Mouse (Mus musculus) CH12.LX (cell line): ENCODE measurements around the gene Ifnl3. TPM values are rescaled to one million over a fixed set of nuclear protein-coding genes. Genes with fewer than 3 reads are reported as not detected.

Experiments
- DNase-seq: peaks from one replicate; pipeline ENCODE4 v3.0.0-alpha.2; 2013; ENCODE audit errors: extremely low read depth
- H3K27ac ChIP-seq: 2 replicates; pipeline ENCODE4 v1.5.1; 2012; ENCODE audit warnings: low read depth, mild to moderate bottlenecking, control low read depth, moderate library complexity; ENCODE audit not compliant: insufficient read depth
- H3K27me3 ChIP-seq: replicated peaks from 2 replicates; pipeline ENCODE3; 2012; ENCODE audit warnings: inconsistent platforms
- H3K36me3 ChIP-seq, 2 experiments: replicated peaks in 1 of 2; 2 replicates each; pipeline versions ENCODE3 to v1.6.1; 2012; ENCODE audit warnings: inconsistent platforms in 1 of 2, low read length in 1 of 2, mild to moderate bottlenecking in 1 of 2, mixed read lengths in 1 of 2, moderate library complexity in 1 of 2; ENCODE audit not compliant: control insufficient read depth in 1 of 2, insufficient read depth in 1 of 2
- H3K4me1 ChIP-seq, 2 experiments: 2 replicates each; pipeline ENCODE4 v1.6.1; 2012; ENCODE audit warnings: inconsistent platforms in 1 of 2, moderate library complexity in 1 of 2; ENCODE audit not compliant: insufficient read depth in 2 of 2, control insufficient read depth in 1 of 2
- H3K4me2 ChIP-seq: 2 replicates; pipeline ENCODE4 v1.6.1; 2012; ENCODE audit warnings: low read depth, mild to moderate bottlenecking, control low read depth; ENCODE audit not compliant: poor library complexity, insufficient read depth, severe bottlenecking
- H3K4me3 ChIP-seq, 3 experiments: fragments of 150-350 bp in 1 of 3; sonication (generic) in 1 of 3; replicated peaks in 1 of 3; 2 replicates each; pipeline versions ENCODE3 to v1.5.1; 2011 to 2012; ENCODE audit warnings: low read depth in 2 of 3, low read length in 2 of 3, mild to moderate bottlenecking in 2 of 3, moderate library complexity in 2 of 3, control low read depth in 1 of 3, improper control_type of control experiment in 1 of 3, inconsistent platforms in 1 of 3, mixed read lengths in 1 of 3; ENCODE audit not compliant: poor library complexity in 1 of 3
- H3K79me2 ChIP-seq: replicated peaks from 2 replicates; pipeline ENCODE4 v1.6.1; 2012; ENCODE audit warnings: mild to moderate bottlenecking, moderate library complexity; ENCODE audit not compliant: control insufficient read depth, poor library complexity, insufficient read depth, severe bottlenecking; ENCODE audit errors: extremely low read depth
- H3K9ac ChIP-seq: 2 replicates; pipeline ENCODE4 v1.6.1; 2012; ENCODE audit warnings: low read depth, mild to moderate bottlenecking, control low read depth, moderate library complexity; ENCODE audit not compliant: insufficient read depth
- H3K9me3 ChIP-seq: replicated peaks from 2 replicates; pipeline ENCODE3; 2012; ENCODE audit warnings: low read length, inconsistent platforms, mixed read lengths
- JUN ChIP-seq: IDR thresholded peaks from 2 replicates; pipeline ENCODE4 v1.6.1; 2011; ENCODE audit warnings: low read depth, mild to moderate bottlenecking, low read length, improper control_type of control experiment, moderate library complexity; ENCODE audit not compliant: insufficient read depth
- ZMIZ1 ChIP-seq: IDR thresholded peaks from 2 replicates; pipeline ENCODE4 v1.6.1; 2012; ENCODE audit warnings: low read depth, mild to moderate bottlenecking, inconsistent platforms, low read length, improper control_type of control experiment
- dilution Hi-C: fragments of 300-500 bp; cut with MboI; formaldehyde crosslinking; loops from 2 replicates; pipeline ENCODE4 v1.14.3; 2020; ENCODE audit warnings: low sequenced_read_pairs; ENCODE audit not compliant: extremely low pct_unique_long_range_greater_than_20kb, extremely low pct_ligation_motif_present
- in situ Hi-C: fragments of 300-500 bp; cut with MboI; formaldehyde crosslinking; loops from 3 replicates; pipeline ENCODE4 v1.14.3; 2019; ENCODE audit warnings: low sequenced_read_pairs, low pct_ligation_motif_present, low pct_unique_long_range_greater_than_20kb, mixed read lengths
- polyA plus RNA-seq: library from polyadenylated mRNA; unstranded; fragments of >175 nt; gene quantifications from 2 replicates; pipeline ENCODE4 v1.2.1, GENCODE M21; 2012; ENCODE audit warnings: low read depth; ENCODE audit not compliant: insufficient read length
- total RNA-seq, 2 experiments: library from RNA; depleted of rRNA; stranded (reverse); fragments of 300-350 nt in 1 of 2; fragments of >200 nt in 1 of 2; gene quantifications; 2 replicates each; pipeline ENCODE4 v1.2.3; 2012 to 2014

Ifnl3 gene
- total and polyA plus RNA-seq, 3 experiments: not detected

GRCm38 (mm10) chr7:28573236-28573635, 50.6 kb downstream of the Ifnl3 start:
- H3K4me1 ChIP-seq: peaks cover 4 to 45% of the 10 kb centered on the region in 2 experiments
- DNase-seq: no peak
- TF ChIP-seq ZMIZ1 (no peak), JUN (no peak)
- TF ChIP-seq, all 38 proteins: peak for 0
- no peak overlapping the region for H3K4me3 ChIP-seq
- H3K4me2 ChIP-seq: no peak overlapping the region
- no peak overlapping the region for H3K27ac ChIP-seq
- no peaks in the 10 kb centered on the region for H3K9me3 ChIP-seq
- peaks cover 0 to 65% of the 10 kb centered on the region in 2 experiments for H3K36me3 ChIP-seq
- dilution Hi-C loops: no loop called here
- H3K27me3 ChIP-seq: no peaks in the 10 kb centered on the region
- no peak overlapping the region for H3K9ac ChIP-seq
- no peaks in the 10 kb centered on the region for H3K79me2 ChIP-seq
- in situ Hi-C loops: no loop called here

Other genes starting within 250 kb of the Ifnl3 start
Only the 20 nearest of the 25 such genes appear.
- gene Dll3, start 220.6 kb upstream of the Ifnl3 start, total RNA-seq (2012; rRNA removed): 0.21 TPM in 1 of 2 replicates, not detected in the other
- 0.11 TPM in 1 of 2 replicates, not detected in the other for gene Dll3, start 220.6 kb upstream of the Ifnl3 start, total RNA-seq (2014; rRNA removed)
- 0.29 and 0.44 TPM in 2 replicates for gene Dll3, start 220.6 kb upstream of the Ifnl3 start, polyA plus RNA-seq
- 126 and 134 TPM in 2 replicates for gene Timm50, start 210.8 kb upstream of the Ifnl3 start, total RNA-seq (2012; rRNA removed)
- gene Timm50, start 210.8 kb upstream of the Ifnl3 start, total RNA-seq (2014; rRNA removed): 79.4 and 86.3 TPM in 2 replicates
- gene Timm50, start 210.8 kb upstream of the Ifnl3 start, polyA plus RNA-seq: 108 and 145 TPM in 2 replicates
- 67.3 and 76.2 TPM in 2 replicates for gene Supt5, start 184.1 kb upstream of the Ifnl3 start, total RNA-seq (2012; rRNA removed)
- 33.8 and 35.5 TPM in 2 replicates for gene Supt5, start 184.1 kb upstream of the Ifnl3 start, total RNA-seq (2014; rRNA removed)
- gene Supt5, start 184.1 kb upstream of the Ifnl3 start, polyA plus RNA-seq: 111 and 118 TPM in 2 replicates
- gene Rps16, start 172.2 kb upstream of the Ifnl3 start, total RNA-seq (2012; rRNA removed): 1,915 and 2,040 TPM in 2 replicates
- 42.7 and 66.7 TPM in 2 replicates for gene Rps16, start 172.2 kb upstream of the Ifnl3 start, total RNA-seq (2014; rRNA removed)
- gene Rps16, start 172.2 kb upstream of the Ifnl3 start, polyA plus RNA-seq: 1,205 and 1,254 TPM in 2 replicates
- 3.3 and 4.7 TPM in 2 replicates for gene Plekhg2, start 150.2 kb upstream of the Ifnl3 start, total RNA-seq (2012; rRNA removed)
- gene Plekhg2, start 150.2 kb upstream of the Ifnl3 start, total RNA-seq (2014; rRNA removed): 0.39 and 0.43 TPM in 2 replicates
- 5.2 and 5.5 TPM in 2 replicates for gene Plekhg2, start 150.2 kb upstream of the Ifnl3 start, polyA plus RNA-seq
- 2.8 and 3.5 TPM in 2 replicates for gene Zfp36, start 142.6 kb upstream of the Ifnl3 start, total RNA-seq (2012; rRNA removed)
- 1.1 and 1.9 TPM in 2 replicates for gene Zfp36, start 142.6 kb upstream of the Ifnl3 start, total RNA-seq (2014; rRNA removed)
- gene Zfp36, start 142.6 kb upstream of the Ifnl3 start, polyA plus RNA-seq: 8.9 and 9.9 TPM in 2 replicates
- gene Med29, start 130.1 kb upstream of the Ifnl3 start, total RNA-seq (2012; rRNA removed): 23.5 and 27.8 TPM in 2 replicates
- 19.4 and 19.8 TPM in 2 replicates for gene Med29, start 130.1 kb upstream of the Ifnl3 start, total RNA-seq (2014; rRNA removed)
- 25.4 and 26.9 TPM in 2 replicates for gene Med29, start 130.1 kb upstream of the Ifnl3 start, polyA plus RNA-seq
- gene Paf1, start 129.9 kb upstream of the Ifnl3 start, total RNA-seq (2012; rRNA removed): 45.9 and 71.0 TPM in 2 replicates
- gene Paf1, start 129.9 kb upstream of the Ifnl3 start, total RNA-seq (2014; rRNA removed): 42.2 and 57.8 TPM in 2 replicates
- gene Paf1, start 129.9 kb upstream of the Ifnl3 start, polyA plus RNA-seq: 105 and 151 TPM in 2 replicates
- gene Gmfg, start 85.4 kb upstream of the Ifnl3 start, total RNA-seq (2012; rRNA removed): 64.3 and 87.9 TPM in 2 replicates
- 51.6 and 52.3 TPM in 2 replicates for gene Gmfg, start 85.4 kb upstream of the Ifnl3 start, total RNA-seq (2014; rRNA removed)
- 45.1 and 45.9 TPM in 2 replicates for gene Gmfg, start 85.4 kb upstream of the Ifnl3 start, polyA plus RNA-seq
- 1.9 and 2.7 TPM in 2 replicates for gene Lrfn1, start 70.9 kb upstream of the Ifnl3 start, total RNA-seq (2012; rRNA removed)
- 0.31 and 0.67 TPM in 2 replicates for gene Lrfn1, start 70.9 kb upstream of the Ifnl3 start, total RNA-seq (2014; rRNA removed)
- 0.99 and 1.00 TPM in 2 replicates for gene Lrfn1, start 70.9 kb upstream of the Ifnl3 start, polyA plus RNA-seq
- gene Ifnl2, start 12.4 kb upstream of the Ifnl3 start, total RNA-seq (2012; rRNA removed): not detected in 2 replicates
- gene Ifnl2, start 12.4 kb upstream of the Ifnl3 start, total RNA-seq (2014; rRNA removed): not detected in 2 replicates
- gene Ifnl2, start 12.4 kb upstream of the Ifnl3 start, polyA plus RNA-seq: not detected in 2 replicates
- gene Sycn, start 18.0 kb downstream of the Ifnl3 start, total RNA-seq (2012; rRNA removed): not detected in 2 replicates
- not detected in 2 replicates for gene Sycn, start 18.0 kb downstream of the Ifnl3 start, total RNA-seq (2014; rRNA removed)
- not detected in 2 replicates for gene Sycn, start 18.0 kb downstream of the Ifnl3 start, polyA plus RNA-seq
- gene Nccrp1, start 24.4 kb downstream of the Ifnl3 start, total RNA-seq (2012; rRNA removed): not detected in 2 replicates
- not detected in 2 replicates for gene Nccrp1, start 24.4 kb downstream of the Ifnl3 start, total RNA-seq (2014; rRNA removed)
- gene Nccrp1, start 24.4 kb downstream of the Ifnl3 start, polyA plus RNA-seq: not detected in 2 replicates
- gene Samd4b, start 75.3 kb downstream of the Ifnl3 start, total RNA-seq (2012; rRNA removed): 7.7 and 10.0 TPM in 2 replicates
- 2.7 and 3.7 TPM in 2 replicates for gene Samd4b, start 75.3 kb downstream of the Ifnl3 start, total RNA-seq (2014; rRNA removed)
- 18.0 and 24.6 TPM in 2 replicates for gene Samd4b, start 75.3 kb downstream of the Ifnl3 start, polyA plus RNA-seq
- gene Pak4, start 75.3 kb downstream of the Ifnl3 start, total RNA-seq (2012; rRNA removed): 8.3 and 10.7 TPM in 2 replicates
- 6.7 and 7.5 TPM in 2 replicates for gene Pak4, start 75.3 kb downstream of the Ifnl3 start, total RNA-seq (2014; rRNA removed)
- 10.5 and 11.2 TPM in 2 replicates for gene Pak4, start 75.3 kb downstream of the Ifnl3 start, polyA plus RNA-seq
- gene Acp7, start 108.5 kb downstream of the Ifnl3 start, total RNA-seq (2012; rRNA removed): not detected in 2 replicates
- gene Acp7, start 108.5 kb downstream of the Ifnl3 start, total RNA-seq (2014; rRNA removed): not detected in 2 replicates
- not detected in 2 replicates for gene Acp7, start 108.5 kb downstream of the Ifnl3 start, polyA plus RNA-seq
- not detected in 2 replicates for gene Fbxo27, start 170.0 kb downstream of the Ifnl3 start, total RNA-seq (2012; rRNA removed)
- not detected in 2 replicates for gene Fbxo27, start 170.0 kb downstream of the Ifnl3 start, total RNA-seq (2014; rRNA removed)
- not detected in 2 replicates for gene Fbxo27, start 170.0 kb downstream of the Ifnl3 start, polyA plus RNA-seq
- 0.13 and 0.25 TPM in 2 replicates for gene Fbxo17, start 194.0 kb downstream of the Ifnl3 start, total RNA-seq (2012; rRNA removed)
- gene Fbxo17, start 194.0 kb downstream of the Ifnl3 start, total RNA-seq (2014; rRNA removed): not detected in 2 replicates
- 0.26 and 0.37 TPM in 2 replicates for gene Fbxo17, start 194.0 kb downstream of the Ifnl3 start, polyA plus RNA-seq
- gene Mrps12, start 219.0 kb downstream of the Ifnl3 start, total RNA-seq (2012; rRNA removed): 112 and 137 TPM in 2 replicates
- gene Mrps12, start 219.0 kb downstream of the Ifnl3 start, total RNA-seq (2014; rRNA removed): 85.9 and 91.6 TPM in 2 replicates
- 66.0 and 69.9 TPM in 2 replicates for gene Mrps12, start 219.0 kb downstream of the Ifnl3 start, polyA plus RNA-seq
- 16.7 and 17.1 TPM in 2 replicates for gene Sars2, start 219.2 kb downstream of the Ifnl3 start, total RNA-seq (2012; rRNA removed)
- gene Sars2, start 219.2 kb downstream of the Ifnl3 start, total RNA-seq (2014; rRNA removed): 10.5 and 11.7 TPM in 2 replicates
- gene Sars2, start 219.2 kb downstream of the Ifnl3 start, polyA plus RNA-seq: 24.7 and 24.9 TPM in 2 replicates